Mouse (Mus musculus) kidney, postnatal 0 days (tissue): Measurements from ENCODE around the gene C2cd5. TPM values are rescaled to one million over a fixed set of nuclear protein-coding genes. Genes with fewer than 3 reads are reported as not detected.

Experiments used
- ATAC-seq: fragments of 200-750 bp; cut with Nextera tagmentation; replicated peaks from 2 replicates; pipeline ENCODE4 v1.8.0; 2017; ENCODE audit warnings: low read depth, moderate number of reproducible peaks, moderate TSS enrichment, moderate library complexity; ENCODE audit not compliant: low FRiP score
- DNase-seq: peaks from one replicate; pipeline ENCODE4 v3.0.0-alpha.2; 2016; ENCODE audit warnings: low spot score
- H3K27ac ChIP-seq: fragments of 300-500 bp; sonication (generic); 2 replicates; pipeline ENCODE4 v1.5.1; 2014; ENCODE audit warnings: mild to moderate bottlenecking
- H3K27me3 ChIP-seq: fragments of 300-500 bp; sonication (generic); 2 replicates; pipeline ENCODE4 v1.6.1; 2014; ENCODE audit warnings: low read length, mixed read lengths; ENCODE audit not compliant: insufficient read depth
- H3K36me3 ChIP-seq: fragments of 300-500 bp; sonication (generic); 2 replicates; pipeline ENCODE4 v1.6.1; 2014; ENCODE audit warnings: low read length, mixed read lengths; ENCODE audit not compliant: insufficient read depth
- H3K4me1 ChIP-seq: fragments of 300-500 bp; sonication (generic); replicated peaks from 2 replicates; pipeline ENCODE4 v1.6.1; 2014; ENCODE audit warnings: antibody characterized with exemption, low read length, mixed read lengths; ENCODE audit not compliant: insufficient read depth
- H3K4me2 ChIP-seq: fragments of 300-500 bp; sonication (generic); 2 replicates; pipeline ENCODE4 v1.6.1; 2014; ENCODE audit warnings: mild to moderate bottlenecking, low read length, moderate library complexity, mixed read lengths
- H3K4me3 ChIP-seq: fragments of 300-500 bp; sonication (generic); replicated peaks from 2 replicates; pipeline ENCODE4 v1.5.1; 2014; ENCODE audit warnings: low read depth, low read length
- H3K9ac ChIP-seq: fragments of 300-500 bp; sonication (generic); 2 replicates; pipeline ENCODE4 v1.6.1; 2014; ENCODE audit warnings: low read depth, low read length
- H3K9me3 ChIP-seq: fragments of 300-500 bp; sonication (generic); replicated peaks from 2 replicates; pipeline ENCODE4 v1.6.1; 2016; ENCODE audit warnings: low read length, inconsistent platforms, mixed read lengths
- CTCF ChIP-seq: IDR thresholded peaks from 2 replicates; pipeline ENCODE4 v1.5.1; 2016; ENCODE audit warnings: antibody characterized with exemption, low read depth, mild to moderate bottlenecking, moderate library complexity
- WGBS: fragments of 180-500 bp; shearing (Covaris S2); extraction: QIAGEN DNeasy Blood & Tissue Kit; methylation state at CpG from one replicate; pipeline ENCODE4 v1.1.7; 2014; 5-methylcytosine and 5-hydroxymethylcytosine counted together
- polyA plus RNA-seq: library from polyadenylated mRNA; unstranded; fragments of >200 nt; fragmentation: Nextera tagmentation; extraction: Ambion mirVana; gene quantifications from 2 replicates; pipeline ENCODE4 v1.2.1, GENCODE M21; 2015

C2cd5 gene
- polyA plus RNA-seq, 1 experiment from 2014 or later, result 19.1 TPM

- Histone ChIP-seq H3K27ac (no peak overlapping the region), H3K4me2 (no peak overlapping the region), H3K27me3 (no peaks in the 10 kb centered on the region), H3K4me1 (no peaks in the 10 kb centered on the region), H3K9ac (no peak overlapping the region), H3K36me3 (no peaks in the 10 kb centered on the region), H3K4me3 (no peak overlapping the region), H3K9me3 (no peaks in the 10 kb centered on the region)
- WGBS, result 97% methylated on average over 7 of the region's 7 CpGs
- TF ChIP-seq CTCF, result no peak
- ATAC-seq (no peak), DNase-seq (no peak)
Observed at GRCm38 (mm10) chr6:143136688-143137087, 36.7 kb upstream of the C2cd5 start.

DNA sequence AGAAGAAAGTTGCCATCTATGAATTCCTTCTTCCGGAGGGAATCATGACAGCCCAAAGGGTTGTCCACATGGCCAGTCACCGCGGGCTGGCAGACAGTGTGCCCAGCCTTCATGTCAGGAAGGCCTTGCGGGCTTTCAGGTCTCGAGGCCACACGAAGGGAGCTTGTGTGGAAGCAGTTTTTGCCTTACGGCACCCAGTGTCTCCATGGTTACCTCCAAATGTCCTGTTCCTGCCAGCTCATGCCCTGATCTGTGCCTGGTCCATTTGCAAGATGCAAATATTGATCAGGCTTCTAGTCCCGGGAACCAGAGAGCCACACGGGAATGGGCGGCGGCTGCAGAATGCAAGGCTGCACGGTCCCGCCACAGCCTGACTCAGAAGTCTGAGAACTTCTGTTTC is 35.2 kb upstream of the C2cd5 start:
- 89% methylated on average over 13 of the region's 13 CpGs for WGBS
- Histone ChIP-seq H3K27me3 (no peaks in the 10 kb centered on the region), H3K4me1 (no peaks in the 10 kb centered on the region), H3K36me3 (no peaks in the 10 kb centered on the region), H3K9ac (no peak overlapping the region), H3K4me2 (no peak overlapping the region), H3K4me3 (no peak overlapping the region), H3K27ac (no peak overlapping the region), H3K9me3 (peaks cover 5% of the 10 kb centered on the region; the same call in 1 of the 2 replicates)
- DNase-seq (no peak), ATAC-seq (no peak)
- TF ChIP-seq CTCF, result no peak

DNA sequence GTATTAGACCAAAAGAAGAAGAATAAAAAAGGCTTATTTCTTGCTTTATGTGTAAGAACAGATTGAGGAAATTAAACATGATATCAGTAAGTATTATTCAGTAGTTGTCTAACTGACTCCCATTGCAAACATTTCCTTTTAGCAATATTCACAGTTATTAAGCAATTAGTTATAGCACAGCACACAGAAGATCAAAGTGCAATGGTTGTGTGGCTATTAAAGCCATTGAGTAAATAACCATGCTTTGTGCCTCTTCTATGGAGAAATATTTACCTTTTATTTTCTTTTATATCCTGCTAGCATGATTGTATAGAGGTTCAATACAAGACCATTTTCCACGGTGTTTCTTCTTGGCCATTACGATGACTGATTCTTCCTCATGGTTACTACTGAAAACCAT is 33.2 kb upstream of the C2cd5 start:
- no peak for TF ChIP-seq CTCF
- no peaks in the 10 kb centered on the region for H3K4me1 ChIP-seq
- DNase-seq (no peak), ATAC-seq (no peak)
- WGBS, result 91% methylated on average over 2 of the region's 2 CpGs
- no peaks in the 10 kb centered on the region for H3K27me3 ChIP-seq
- H3K9ac ChIP-seq, result no peak overlapping the region
- H3K27ac ChIP-seq, result no peak overlapping the region
- peaks cover 6% of the 10 kb centered on the region; the same call in 1 of the 2 replicates for H3K9me3 ChIP-seq
- H3K4me2 ChIP-seq, result no peak overlapping the region
- no peaks in the 10 kb centered on the region for H3K36me3 ChIP-seq
- H3K4me3 ChIP-seq, result no peak overlapping the region

DNA sequence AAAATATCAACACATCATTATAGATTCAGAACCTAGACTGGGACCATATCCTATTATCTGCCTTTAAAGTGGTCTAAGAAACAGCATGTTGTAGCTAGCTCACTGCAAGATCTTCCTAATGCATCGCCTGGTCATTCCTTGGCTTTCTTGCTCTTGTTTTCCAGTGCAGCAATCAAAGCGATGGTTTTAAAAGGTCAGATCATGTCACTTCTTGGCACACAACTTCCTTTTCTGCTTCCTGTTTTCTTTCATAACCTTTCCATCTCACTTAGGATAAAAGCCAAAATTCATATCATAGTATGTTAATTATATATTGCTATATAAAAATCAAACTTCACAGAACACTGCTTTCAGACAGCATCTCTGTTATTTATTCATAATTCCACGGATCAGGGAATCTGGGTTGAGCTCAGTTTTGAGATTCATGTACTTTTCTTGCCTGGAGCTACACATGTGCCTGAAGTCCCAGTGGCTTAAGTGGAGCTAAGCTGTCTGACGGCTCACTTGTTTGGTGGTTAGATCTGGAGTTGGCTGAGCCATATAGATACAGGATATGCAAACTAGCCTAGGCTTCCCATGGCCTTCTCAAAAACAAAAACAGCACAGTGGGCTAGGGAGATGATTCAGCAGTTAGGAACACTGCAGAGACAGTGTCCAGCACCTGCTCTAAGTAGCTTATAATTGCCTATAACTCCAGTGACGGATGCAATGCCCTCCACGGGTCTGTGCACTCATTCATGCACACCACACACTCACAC is 32.1 kb upstream of the C2cd5 start:
- WGBS, result 56% methylated on average over 6 of the region's 6 CpGs
- H3K4me1 ChIP-seq, result no peaks in the 10 kb centered on the region
- ATAC-seq (0 out of 2 replicates have a peak, but pooled peaks have one; percentile 21), DNase-seq (no peak)
- no peak overlapping the region; the same call in 1 of the 2 replicates for H3K27ac ChIP-seq
- peaks cover 6% of the 10 kb centered on the region; the same call in 1 of the 2 replicates for H3K9me3 ChIP-seq
- H3K9ac ChIP-seq, result no peak overlapping the region
- no peak overlapping the region for H3K4me3 ChIP-seq
- no peaks in the 10 kb centered on the region for H3K27me3 ChIP-seq
- no peak for TF ChIP-seq CTCF
- no peak overlapping the region for H3K4me2 ChIP-seq
- H3K36me3 ChIP-seq, result no peaks in the 10 kb centered on the region

GRCm38 (mm10) chr6:143130411-143130810 is 30.5 kb upstream of the C2cd5 start:
- no peak for TF ChIP-seq CTCF
- Histone ChIP-seq H3K4me2 (no peak overlapping the region), H3K4me3 (no peak overlapping the region), H3K9ac (no peak overlapping the region), H3K36me3 (no peaks in the 10 kb centered on the region), H3K27ac (no peak overlapping the region), H3K9me3 (peaks cover 6% of the 10 kb centered on the region; the same call in 1 of the 2 replicates), H3K4me1 (no peaks in the 10 kb centered on the region), H3K27me3 (no peaks in the 10 kb centered on the region)
- 71% methylated on average over 4 of the region's 4 CpGs for WGBS
- DNase-seq (no peak), ATAC-seq (no peak)

- no peak overlapping the region for H3K4me2 ChIP-seq
- ATAC-seq (no peak), DNase-seq (peak; percentile 52)
- H3K4me1 ChIP-seq, result no peaks in the 10 kb centered on the region
- TF ChIP-seq CTCF, result no peak
- WGBS, result 79% methylated on average over 3 of the region's 3 CpGs
- H3K9me3 ChIP-seq, result peaks cover 6% of the 10 kb centered on the region; the same call in 1 of the 2 replicates
- no peaks in the 10 kb centered on the region for H3K27me3 ChIP-seq
- no peak overlapping the region for H3K9ac ChIP-seq
- H3K36me3 ChIP-seq, result no peaks in the 10 kb centered on the region
- no peak overlapping the region for H3K4me3 ChIP-seq
- H3K27ac ChIP-seq, result no peak overlapping the region
Observed at GRCm38 (mm10) chr6:143129952-143130351, 30.0 kb upstream of the C2cd5 start.
